Mouse (Mus musculus) lung, adult 2 months (tissue): ENCODE data around the gene Cenpx.

Source experiments
- CTCF ChIP-seq: fragments of 200-500 bp; IDR thresholded peaks from 2 replicates; pipeline ENCODE4 v1.5.1; 2011; ENCODE audit warnings: mild to moderate bottlenecking, low read length, control low read depth; ENCODE audit not compliant: insufficient read depth
- POLR2A ChIP-seq: fragments of 200-500 bp; IDR thresholded peaks from 2 replicates; pipeline ENCODE4 v1.6.1; 2011; ENCODE audit warnings: low read depth, mild to moderate bottlenecking, control low read depth, low read length, borderline replicate concordance; ENCODE audit errors: extremely low read depth

DNA sequence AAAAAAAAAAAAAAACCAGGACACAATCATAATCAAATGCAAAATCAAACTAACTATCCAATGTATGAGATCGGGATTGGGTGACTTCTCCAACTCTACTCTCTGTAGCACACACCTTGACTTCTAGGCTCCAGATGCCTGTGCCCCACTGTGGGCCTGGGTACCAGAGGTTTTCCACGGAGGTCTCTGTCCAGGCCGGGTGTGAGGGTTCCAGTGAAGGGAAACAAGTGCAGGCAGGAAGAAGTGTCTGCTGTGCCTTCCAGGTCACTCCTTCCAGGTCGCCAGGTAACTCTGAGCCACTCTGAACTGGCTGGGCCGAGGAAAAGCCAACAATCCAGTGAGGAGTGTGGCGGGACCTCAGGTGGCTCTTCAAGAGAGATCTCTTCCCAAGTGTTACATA, 22.9 kb upstream of the Cenpx start:
- no peak for TF ChIP-seq CTCF
- TF ChIP-seq POLR2A = no peak
